Mouse (Mus musculus) adrenal gland, postnatal 36 days (tissue): ENCODE results near the gene Cacna2d1. TPM values are rescaled to one million over a fixed set of nuclear protein-coding genes. Genes with fewer than 3 reads are reported as not detected.

Source experiments
- DNase-seq, 2 experiments: peaks; one replicate each; pipeline ENCODE4 v3.0.0; 2021; ENCODE audit warnings: mixed read lengths in 1 of 2
- total RNA-seq, 2 experiments: library from RNA; stranded (reverse); gene quantifications; 2 replicates each; pipeline ENCODE4 v1.2.3; 2021

The Cacna2d1 gene
- total RNA-seq, 2 experiments from 2014 or later, result 90.2 to 130 TPM

DNA sequence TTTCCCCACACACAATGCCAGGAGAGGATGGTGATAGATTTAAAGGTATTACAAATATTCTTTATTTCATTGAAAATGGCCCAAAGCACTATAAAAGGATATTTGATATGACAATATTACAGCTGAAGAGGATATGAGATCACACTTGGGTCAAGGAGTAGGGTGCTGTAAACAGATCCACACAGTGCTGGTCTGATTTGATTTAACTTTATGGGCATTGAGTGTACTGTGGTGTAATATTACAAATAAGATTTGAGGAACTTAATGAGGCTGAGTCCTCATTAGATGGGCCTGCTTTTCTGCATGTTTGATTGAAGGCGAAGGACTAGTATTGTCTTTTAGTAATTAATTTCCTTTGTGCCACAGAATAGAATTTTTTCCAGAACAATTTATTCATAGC, 212.1 kb downstream of the Cacna2d1 start:
- no peak for DNase-seq

DNA sequence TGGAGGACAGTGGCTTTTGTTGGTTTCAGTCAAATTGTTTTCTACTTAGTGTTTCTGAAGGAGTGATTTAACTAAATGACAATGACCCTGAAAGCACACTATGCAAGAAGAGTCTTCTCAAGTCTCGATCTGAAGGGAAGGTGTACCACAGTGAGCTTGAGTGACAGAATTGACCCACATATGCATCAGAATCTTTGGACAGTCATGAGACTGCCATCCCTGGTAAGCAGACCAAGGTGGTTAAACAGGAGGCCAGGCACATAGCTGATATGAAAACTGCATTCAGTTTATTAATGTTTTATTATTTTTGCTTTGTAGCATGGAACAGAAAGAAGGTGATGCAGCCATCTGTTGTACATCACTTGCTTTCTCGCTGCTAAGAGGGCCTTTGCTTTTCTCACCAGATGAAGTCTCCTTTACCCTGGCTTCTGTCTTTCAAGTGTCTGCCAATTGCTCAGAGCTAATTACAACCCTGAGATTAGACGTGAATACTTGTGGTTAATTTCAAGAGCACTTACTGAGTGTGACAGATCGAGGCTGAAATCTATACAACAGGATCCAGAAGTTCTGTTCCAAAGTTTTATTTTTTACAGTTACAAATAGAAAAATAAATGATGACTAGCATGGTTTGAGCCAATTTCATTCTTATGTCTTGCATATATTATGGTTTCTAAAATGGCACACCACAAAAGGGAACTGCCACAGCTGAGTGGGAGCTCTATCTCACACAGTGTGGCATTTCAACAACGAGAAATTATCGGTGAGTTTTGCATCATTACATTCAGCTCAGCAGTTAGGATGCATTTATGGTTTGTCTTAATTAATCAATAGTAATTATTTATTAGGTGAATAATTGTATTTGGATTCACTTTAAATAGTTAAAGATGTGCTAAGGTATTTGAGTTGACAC, 221.1 kb downstream of the Cacna2d1 start:
- DNase-seq, result no peak

DNA sequence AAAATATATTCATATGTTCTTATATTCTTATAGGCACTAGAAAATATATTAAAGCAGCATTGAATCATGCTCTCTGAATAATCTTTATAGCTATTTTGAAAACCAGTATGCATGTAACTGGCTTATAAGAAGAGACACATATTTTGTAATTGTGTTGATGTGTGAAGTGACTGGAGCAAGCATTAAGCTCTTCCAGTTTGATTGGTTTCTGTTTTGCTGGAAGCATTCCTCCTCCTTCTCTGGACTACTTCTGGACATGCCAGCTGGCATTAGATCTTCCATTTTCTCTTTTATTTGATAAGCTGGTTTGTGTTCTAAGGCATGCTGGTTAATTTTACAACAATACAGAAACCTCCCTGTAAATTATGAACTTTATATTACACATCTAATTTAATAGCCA, 228.8 kb downstream of the Cacna2d1 start:
- DNase-seq, result no peak

DNA sequence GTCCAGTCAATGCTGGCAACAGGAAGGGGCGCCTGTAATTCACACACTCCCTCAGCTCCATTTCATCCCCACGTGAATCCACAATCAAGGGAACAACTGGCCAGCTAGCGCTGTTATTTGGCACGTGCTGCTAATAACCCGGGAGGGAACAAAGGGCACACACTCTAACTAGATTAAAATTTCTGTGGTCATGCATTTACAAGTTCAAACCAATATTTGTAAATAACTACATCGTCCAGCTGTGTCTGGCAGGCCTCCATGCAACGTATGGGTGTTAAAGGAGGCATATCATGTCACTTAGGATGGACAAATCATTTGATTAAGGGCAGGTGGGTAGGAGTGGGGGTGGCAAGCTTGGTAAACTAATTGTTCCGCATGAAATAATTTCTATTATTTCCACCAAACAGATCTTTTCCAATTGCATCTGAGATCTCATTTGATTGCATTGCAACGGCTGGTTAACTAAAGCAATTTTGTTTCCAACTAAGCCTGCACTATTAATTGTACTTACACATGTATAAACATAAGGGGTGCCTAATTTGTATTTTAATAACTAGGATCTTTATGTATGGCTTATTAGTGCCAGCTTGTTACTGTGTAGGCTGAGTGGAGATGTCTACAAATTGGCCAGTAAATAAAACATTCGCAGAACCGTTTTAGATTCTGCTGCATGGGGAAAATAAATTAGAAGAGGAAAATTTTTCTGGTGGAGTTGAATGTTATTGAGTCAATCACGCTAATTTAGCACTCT, 231.8 kb downstream of the Cacna2d1 start:
- DNase-seq, result no peak

DNA sequence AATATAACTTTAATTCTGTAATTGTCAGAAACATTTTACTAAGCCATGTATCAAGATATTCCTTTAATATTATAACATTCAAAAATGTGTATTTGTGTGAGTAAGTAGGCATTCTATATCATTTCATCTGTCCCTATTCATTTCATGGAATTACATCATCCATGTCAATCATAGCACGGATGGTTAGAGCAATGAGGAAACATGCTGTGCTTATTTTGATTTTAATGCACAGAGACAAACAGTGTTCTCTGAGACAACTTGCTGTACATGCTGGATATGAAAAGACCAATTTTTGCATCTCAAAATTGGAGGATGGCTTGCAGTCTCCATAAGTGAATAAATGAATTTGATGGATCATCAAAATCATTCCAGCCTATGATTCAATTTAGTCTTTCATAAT, 232.4 kb downstream of the Cacna2d1 start:
- DNase-seq, result no peak

DNA sequence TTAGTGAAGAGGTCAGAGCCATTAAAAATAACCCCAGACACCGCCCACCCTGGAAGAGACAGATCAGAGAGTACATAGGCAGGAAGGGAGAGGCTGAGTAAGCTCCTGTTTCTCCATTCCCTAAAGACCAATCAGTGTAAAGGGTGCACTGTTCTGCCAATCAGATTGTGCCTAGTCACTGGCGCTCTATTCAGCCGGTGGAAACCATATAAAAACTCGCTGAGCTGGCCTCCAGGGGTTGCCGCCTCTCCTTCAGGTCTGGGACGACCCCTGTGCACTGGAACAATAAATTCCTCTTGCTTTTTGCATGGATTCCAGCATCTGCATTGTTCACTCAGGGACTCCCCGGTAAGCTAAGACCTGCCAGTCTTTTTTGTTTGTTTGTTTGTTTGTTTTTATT, 246.6 kb downstream of the Cacna2d1 start:
- peak; percentile 39 to 42 for DNase-seq

DNA sequence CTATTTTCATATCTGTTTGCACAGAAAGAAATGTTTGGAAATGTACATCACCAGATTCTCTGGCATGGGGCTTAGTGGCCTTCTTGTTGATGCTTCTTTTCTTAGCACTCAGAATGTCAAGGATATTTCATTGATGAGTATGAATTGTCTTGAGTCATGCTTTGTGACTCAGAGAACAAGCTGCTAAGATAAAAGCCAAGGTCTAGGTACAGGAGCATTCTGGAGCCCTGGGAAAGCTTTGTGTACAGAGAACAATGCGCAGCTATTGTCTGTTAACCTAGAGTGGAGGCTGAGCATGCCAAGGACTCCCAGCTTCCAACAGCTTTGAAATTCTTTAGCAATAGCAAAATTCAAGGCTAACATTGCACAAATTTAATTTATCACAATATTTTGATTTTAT, 249.6 kb downstream of the Cacna2d1 start:
- DNase-seq, result peak; percentile 31 to 32

DNA sequence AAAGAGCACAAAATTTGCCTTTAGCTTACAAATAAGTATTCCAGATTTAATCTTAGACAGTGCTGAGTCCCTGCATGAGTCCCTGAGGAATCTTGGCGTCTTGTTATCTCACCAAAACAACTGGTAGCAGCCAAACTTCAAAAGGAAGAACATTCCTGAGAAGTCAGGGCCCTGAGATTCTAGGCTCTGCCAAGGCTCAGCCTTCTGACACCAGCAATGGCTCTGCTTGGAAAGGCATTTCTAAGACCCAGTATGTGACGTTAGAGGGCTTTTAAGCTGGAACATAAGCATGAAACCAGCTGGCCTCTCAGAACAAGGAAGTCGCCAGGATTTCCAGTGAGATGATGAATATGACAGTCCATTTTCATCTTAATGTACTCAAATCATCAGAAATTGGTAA, 253.4 kb downstream of the Cacna2d1 start:
- DNase-seq, result peak; percentile 37 to 39

DNA sequence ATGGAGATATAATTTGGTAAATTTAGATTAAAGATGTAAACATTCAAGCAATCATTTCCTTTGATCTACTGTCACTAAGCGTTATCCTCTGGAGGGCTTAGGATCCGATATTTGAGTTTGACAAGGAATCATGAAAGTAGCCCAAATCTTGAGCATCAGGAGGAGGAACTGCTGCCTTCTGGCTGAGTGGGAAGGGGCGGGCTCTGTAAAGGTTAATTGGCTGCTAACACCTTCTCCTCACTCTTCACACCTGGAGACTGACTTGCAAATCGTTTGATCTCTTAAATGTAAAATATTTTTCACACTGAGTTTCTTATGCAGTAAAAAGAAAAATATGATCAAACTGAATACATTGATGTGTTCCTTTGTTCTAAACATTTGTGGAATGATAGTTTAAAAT, 255.4 kb downstream of the Cacna2d1 start:
- DNase-seq, result no peak

DNA sequence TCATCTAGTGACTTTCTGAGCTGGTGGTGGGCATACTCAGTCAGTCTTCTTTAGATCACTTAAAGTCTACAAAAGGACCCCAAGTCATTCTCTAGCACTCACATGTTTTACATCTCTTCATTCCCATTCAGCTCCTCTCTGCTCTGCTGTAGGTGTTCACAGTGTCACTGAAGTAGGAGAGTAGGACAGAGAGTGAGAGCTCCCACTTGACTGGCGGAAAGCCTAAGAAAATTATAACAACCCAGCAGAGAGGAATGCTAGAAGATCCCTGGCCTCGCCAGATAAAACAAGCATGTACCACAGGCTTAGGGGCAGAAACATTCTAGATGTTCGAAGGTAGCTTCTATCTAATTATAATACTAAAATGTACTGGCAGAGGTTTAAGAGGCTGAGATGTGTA, 256.7 kb downstream of the Cacna2d1 start:
- DNase-seq, result no peak

DNA sequence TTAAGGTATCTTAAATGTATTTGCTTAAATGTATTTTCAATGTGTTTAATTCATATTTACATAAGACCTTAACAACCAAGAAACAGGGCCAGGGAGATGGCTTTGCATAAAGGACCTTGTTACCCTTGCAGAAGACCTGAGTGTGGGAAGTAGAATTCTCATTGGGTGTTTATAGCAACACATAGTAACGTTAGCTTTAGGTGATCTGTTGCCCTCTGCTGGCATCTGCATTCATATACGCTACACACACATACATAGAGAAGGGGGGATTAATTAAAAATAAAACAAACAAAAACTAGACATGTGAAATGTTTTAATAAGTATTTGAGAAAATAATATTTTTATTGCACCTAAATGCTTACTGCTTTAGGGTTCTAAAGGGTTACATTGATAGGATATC, 265.3 kb downstream of the Cacna2d1 start:
- peak in 1 of 2 experiments; percentile 2 for DNase-seq

DNA sequence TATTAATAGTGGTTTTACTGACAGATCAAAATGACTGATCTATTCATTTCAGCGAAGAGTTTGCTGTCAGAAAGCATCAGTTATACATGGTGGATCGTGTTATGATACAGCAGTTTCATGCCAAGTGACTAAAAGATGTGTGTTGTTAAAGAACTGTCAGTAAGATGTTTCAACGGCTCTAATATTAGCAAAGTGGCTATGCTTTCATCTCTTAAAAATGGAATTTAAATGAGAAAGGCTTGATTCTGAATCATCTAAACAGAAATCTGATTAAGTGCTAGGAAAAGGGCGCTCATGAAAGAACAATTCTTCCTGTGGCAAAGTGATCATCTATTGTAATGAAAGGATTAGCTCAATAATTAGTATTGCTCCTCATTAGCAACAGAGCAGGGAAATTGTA, 287.5 kb downstream of the Cacna2d1 start:
- no peak for DNase-seq

DNA sequence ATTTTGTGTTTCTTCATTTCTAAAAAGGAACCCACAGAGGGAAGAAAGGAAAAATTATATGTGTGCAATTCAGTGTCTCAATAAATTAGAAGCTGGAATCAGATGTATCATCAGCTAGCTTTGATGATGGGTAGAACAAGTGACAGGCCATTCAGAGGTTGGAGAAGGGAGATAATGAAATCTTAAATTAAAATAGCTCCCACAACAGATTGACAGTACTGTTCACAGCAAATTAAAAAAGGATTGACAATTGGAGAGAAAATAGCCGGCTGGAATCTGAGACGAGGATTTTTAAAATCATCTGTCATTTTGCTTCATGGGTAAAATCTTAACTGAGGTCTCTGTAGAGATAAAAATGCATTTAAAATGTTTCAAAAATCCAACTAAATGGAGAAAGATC, 290.9 kb downstream of the Cacna2d1 start:
- DNase-seq, result no peak

DNA sequence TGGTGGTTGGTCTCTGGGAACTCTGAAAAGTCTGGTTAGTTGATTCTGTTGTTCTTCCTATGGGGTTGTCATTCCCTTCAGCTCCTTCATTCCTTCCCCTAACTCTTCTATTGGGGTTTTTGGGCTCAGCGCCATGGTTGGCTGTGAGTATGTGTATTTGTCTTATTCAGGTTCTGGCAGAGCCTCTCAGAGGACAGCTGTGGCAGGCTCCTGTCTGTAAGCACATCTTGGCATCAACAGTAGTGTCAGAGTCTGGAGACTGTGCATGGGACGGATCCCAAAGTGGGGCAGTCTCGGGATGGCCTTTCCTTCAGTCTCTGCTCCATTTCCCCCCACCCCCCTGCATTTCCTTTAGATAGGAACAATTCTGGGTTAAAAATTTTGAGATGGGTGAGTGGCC, 294.9 kb downstream of the Cacna2d1 start:
- DNase-seq, result peak in 1 of 2 experiments; percentile 8

DNA sequence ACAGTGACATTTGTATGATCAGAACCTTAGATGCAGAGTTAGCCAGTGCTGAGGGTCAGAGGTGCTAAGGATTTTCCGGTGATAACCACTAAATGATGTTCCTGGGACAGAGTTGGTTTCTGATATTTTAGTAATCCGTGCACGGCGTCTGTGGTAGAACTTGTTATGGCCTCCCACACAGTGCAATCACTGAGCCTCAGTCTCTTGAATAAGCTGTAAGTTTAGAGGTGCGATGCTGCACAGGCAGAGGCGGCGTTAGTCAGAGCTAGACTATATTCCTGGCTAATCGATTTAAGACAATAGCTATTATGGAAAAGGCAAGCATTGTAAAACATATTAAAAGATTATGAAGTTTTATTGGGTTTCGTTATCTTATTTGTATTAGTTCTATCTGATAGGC, 297.0 kb downstream of the Cacna2d1 start:
- DNase-seq, result no peak

DNA sequence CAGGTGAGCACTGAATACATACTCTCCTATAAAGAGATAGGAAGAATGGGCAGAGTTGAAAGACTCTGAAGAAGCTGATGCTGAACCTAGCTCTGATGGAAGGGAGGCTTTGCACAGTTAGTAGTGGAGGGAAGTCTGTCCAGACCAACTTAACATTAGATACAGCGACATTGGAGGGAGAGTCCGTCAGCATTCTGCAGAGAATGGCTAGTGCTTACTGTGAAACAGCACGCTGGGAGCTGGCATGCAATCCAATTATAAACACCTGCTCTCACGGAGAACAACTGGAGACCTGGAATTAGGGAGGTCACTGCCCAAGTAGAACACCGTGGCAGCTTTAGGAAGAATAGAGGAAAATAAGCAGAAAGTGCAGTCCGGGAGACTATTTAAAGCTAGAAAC, 300.4 kb downstream of the Cacna2d1 start:
- DNase-seq, result no peak

DNA sequence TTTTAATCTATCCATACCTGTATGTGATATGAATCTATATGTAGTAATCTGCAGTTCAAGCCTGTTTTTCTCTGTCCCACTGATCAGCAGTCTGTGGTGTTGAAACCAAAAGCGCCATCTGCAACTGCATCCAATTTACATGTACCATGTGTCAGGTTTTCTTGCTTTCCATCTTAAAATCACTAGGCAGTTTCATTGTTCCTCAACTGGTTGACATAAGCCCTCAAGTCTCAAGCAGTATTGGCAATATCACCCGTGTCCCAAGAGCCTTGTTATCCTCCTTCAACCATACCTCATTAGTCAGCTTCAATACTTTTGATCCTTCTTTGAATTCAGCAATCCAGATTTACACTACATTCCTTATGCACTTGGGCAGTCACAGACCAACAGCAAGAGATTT, 301.4 kb downstream of the Cacna2d1 start:
- DNase-seq, result no peak

DNA sequence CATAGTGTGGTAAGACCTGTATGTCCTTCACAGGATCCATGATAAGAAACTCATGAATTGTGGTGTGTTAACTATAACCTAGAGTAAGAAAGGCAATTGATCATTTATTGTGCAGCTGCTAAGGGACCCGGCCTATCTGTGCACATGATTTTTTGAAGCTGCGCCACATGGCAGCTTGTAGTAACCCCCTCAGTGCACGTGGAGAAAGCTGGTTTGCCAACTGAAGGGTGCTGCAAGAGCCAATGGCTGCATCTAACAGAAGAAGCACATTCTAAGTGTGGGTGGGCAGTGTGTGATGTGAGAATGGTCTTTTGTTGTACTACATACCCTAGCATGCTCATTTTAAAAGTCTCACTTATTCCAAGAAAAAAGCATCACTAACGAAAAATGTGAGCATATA, 302.1 kb downstream of the Cacna2d1 start:
- no peak for DNase-seq

DNA sequence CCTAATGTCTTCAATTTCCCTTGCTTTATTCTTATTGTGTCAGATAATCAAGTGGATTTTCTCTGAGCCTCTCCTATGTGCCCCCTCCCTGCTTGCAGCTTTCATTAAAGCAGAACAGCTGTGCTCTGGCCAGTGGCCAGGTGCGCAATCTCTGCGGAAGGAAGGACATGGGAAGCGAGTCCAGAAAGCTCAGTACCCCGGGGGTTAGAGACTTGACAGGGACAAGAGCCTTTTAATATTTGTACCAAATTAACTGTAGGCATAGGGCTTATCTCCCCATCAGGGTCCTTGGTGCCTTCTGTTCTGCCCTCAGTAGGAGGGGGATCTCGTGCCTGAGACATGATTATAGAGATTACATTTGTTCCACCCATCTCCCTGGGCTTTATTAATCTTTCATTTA, 303.5 kb downstream of the Cacna2d1 start:
- DNase-seq, result peak; percentile 45 to 55

DNA sequence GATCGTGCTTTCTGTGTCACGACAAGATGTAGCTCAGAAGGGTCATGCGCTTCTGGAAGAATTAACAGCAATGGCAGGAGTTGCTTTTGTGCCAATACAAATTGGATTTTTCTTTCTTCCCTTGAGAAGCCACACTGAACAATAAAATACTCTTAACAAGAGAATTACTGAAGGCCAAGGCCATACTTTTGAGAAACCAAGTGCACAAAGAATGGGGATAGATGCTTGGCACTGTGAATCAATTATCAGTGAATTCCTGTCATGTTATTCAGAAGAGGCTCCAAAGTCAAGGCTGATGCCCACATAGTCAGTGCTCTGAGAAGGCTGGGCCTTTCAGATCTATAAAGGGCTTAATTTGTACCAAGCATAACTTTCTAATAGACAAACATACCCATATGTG, 305.8 kb downstream of the Cacna2d1 start:
- DNase-seq, result no peak

DNA sequence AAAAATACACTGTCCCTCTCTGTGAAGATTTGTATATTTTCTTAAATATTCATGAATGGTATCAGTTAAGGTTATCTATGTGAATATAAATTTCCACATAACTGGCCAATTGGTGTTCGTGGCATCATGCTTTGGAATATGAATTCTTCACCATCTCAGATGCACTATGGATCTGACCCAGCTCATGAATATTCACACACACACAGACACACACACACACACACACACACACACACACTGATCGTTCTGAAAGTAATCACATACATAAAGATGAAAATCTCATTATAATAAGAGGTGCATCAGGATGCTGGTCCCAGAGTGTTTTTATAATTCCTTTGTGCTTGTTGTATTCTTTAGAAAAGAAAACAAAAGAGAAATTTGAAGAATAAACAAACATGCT, 309.1 kb downstream of the Cacna2d1 start:
- no peak for DNase-seq

DNA sequence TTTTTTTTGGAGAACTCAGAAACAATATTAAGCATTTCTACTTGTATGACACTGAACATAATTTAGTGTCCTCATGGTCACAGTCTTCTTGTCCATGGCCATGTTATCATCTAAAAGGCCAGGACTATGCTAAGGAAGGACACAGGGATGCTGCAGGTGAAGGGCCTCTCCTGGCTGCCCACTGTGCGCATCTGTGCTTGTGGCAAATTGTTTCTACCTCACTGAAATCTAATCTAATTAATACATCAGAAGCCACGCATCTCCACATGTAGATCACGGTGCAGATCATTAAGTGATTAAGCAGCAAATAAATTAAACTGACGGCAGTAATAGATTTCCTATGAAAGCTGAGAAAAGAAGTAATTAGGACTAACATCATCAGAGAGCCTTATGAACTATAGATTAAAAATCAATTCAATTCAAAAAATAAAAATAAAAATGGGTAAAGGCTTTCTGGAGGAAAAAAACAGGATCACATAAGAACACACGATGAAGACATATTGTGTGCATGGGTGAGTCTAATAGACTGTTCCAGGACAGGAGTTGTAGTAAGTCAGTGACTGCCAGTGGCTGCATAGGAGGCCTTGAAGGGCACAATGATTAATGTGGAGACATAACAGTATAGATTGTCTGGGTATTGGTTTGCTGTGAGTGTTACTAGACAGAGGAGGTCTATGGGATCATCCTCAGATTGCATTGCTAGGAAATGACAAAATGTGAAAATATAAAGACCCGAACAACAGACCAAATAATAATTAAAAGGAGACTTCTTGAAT, 318.4 kb downstream of the Cacna2d1 start:
- DNase-seq, result no peak

DNA sequence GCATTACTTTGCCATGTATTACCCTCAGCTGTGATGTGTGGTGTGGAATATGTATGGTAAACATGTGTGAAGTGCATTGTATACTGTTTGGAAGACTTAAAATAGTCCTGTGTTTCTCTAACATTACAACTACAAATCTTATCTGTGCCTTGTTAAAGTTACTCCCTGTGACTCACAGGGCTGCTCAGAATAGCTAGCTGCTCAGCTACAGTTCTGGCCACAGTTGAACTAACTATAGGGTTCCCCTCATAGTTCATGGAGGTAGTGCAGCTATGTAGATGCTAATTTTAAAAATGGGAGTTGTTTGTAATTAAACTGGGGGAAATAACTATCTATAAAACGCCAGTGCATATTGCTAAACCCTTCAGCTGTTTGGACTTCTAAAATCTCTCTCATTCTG, 319.3 kb downstream of the Cacna2d1 start:
- no peak for DNase-seq
